Mouse (Mus musculus) spleen, adult 2 months (tissue): Measurements from ENCODE around the gene Pfkfb4. TPM values are rescaled to one million over a fixed set of nuclear protein-coding genes. Genes with fewer than 3 reads are reported as not detected.

ENCODE experiments used
- DNase-seq, 2 experiments: peaks; one replicate each; pipeline versions ENCODE4 v3.0.0 to v3.0.0-alpha.2; 2012 to 2021; ENCODE audit warnings: low spot score in 2 of 2, low read depth in 1 of 2
- H3K27ac ChIP-seq: fragments of 200-500 bp; 2 replicates; pipeline ENCODE4 v1.5.1; 2012; ENCODE audit warnings: low read length, inconsistent platforms; ENCODE audit not compliant: insufficient read depth
- H3K27me3 ChIP-seq: fragments of 200-500 bp; 2 replicates; pipeline ENCODE4 v1.6.1; 2012; ENCODE audit warnings: mild to moderate bottlenecking, moderate library complexity, low read length, inconsistent platforms; ENCODE audit not compliant: control insufficient read depth, insufficient read depth
- H3K36me3 ChIP-seq: fragments of 200-500 bp; 2 replicates; pipeline ENCODE4 v1.6.1; 2012; ENCODE audit warnings: mild to moderate bottlenecking, low read length, inconsistent platforms; ENCODE audit not compliant: control insufficient read depth, insufficient read depth
- H3K4me1 ChIP-seq: fragments of 200-500 bp; 2 replicates; pipeline ENCODE4 v1.6.1; 2011; ENCODE audit warnings: inconsistent platforms; ENCODE audit not compliant: control insufficient read depth, insufficient read depth, insufficient read length
- H3K4me3 ChIP-seq: fragments of 200-500 bp; 2 replicates; pipeline ENCODE4 v1.5.1; 2011; ENCODE audit warnings: mild to moderate bottlenecking, inconsistent platforms; ENCODE audit not compliant: insufficient read depth, insufficient read length; ENCODE audit errors: extremely low read depth
- CTCF ChIP-seq: fragments of 200-500 bp; IDR thresholded peaks from 2 replicates; pipeline ENCODE4 v1.5.1; 2011; ENCODE audit warnings: mild to moderate bottlenecking, inconsistent platforms; ENCODE audit not compliant: insufficient read depth, insufficient read length, insufficient replicate concordance; ENCODE audit errors: extremely low read depth
- POLR2A ChIP-seq: fragments of 200-500 bp; IDR thresholded peaks from 2 replicates; pipeline ENCODE4 v1.6.1; 2011; ENCODE audit warnings: low read depth, low read length, inconsistent platforms
- WGBS: fragments of 180-500 bp; shearing (Covaris S2); methylation state at CpG from one replicate; pipeline ENCODE4 v1.1.7; 2018; 5-methylcytosine and 5-hydroxymethylcytosine counted together
- polyA plus RNA-seq: library from polyadenylated mRNA; depleted of rRNA; stranded (reverse); fragments of >200 nt; gene quantifications from 2 replicates; pipeline ENCODE4 v1.2.3, GENCODE M21; 2012; rRNA removed

Pfkfb4 gene
- polyA plus RNA-seq, 1 experiment = 22.6 TPM

DNA sequence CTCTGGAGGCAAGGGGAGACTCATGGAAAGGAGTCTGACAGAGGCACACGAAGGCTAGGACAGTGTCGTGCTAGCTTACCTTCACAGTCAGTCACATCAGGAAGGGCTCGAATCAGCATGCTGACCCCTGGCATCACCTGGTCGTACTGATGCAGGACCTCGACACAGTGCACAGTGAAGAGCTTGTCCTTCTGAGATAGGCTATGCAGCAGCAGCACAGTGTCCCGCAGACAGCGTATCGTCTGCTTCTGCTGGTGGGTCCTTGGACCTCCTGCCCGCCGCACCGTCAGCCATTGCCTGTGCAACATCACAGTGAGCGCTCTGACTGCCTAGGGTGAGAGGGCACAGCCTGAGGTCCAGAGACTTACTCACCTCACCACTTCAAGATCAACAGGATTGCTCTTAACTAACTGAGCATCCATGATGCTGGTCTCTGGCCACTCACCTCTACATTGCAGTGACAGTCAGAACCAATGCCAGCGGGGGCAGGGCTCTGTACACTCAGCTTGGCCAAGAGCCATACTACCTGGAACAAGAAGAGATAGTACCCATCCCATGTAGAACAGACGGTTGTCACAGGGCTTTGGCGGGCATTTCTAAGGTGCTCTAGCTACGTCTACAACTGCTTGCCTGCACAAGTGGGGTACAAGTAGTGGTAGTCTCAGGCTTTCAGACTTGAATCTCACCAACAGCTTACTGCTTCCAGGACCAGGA lies 68.8 kb downstream of the Pfkfb4 start:
- Histone ChIP-seq H3K27ac (peak overlapping the region; percentile 63), H3K4me1 (peaks cover 29% of the 10 kb centered on the region; the same call in 1 of the 2 replicates), H3K4me3 (no peak overlapping the region), H3K27me3 (no peaks in the 10 kb centered on the region), H3K36me3 (peaks cover 36% of the 10 kb centered on the region)
- TF ChIP-seq CTCF = no peak
- no peak for TF ChIP-seq POLR2A
- 91% methylated on average over 16 of the region's 16 CpGs for WGBS
- DNase-seq = peak in 1 of 2 experiments; percentile 26

DNA sequence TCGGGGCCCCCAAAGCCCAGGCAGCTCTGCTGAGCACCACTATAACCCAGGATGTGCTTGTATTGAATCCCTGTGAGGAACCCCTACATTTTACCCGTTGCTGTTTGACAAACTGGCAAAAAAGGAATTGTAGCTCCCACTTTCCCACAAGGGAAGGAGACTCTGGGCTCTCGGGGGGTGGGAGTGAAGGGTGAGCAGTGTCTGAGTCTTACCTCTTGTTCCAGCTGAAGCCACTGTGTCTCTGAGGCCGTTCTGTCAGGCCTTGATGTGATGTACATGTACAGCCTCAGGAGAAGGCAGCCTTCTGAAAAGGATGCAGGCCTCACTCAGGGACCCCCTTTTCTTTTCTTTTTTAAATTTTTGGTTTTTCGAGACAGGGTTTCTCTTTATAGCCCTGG lies 69.3 kb downstream of the Pfkfb4 start:
- H3K36me3 ChIP-seq = peaks cover 33% of the 10 kb centered on the region
- H3K4me3 ChIP-seq = no peak overlapping the region
- H3K27ac ChIP-seq = no peak overlapping the region
- 88% methylated on average over 5 of the region's 5 CpGs for WGBS
- H3K4me1 ChIP-seq = peaks cover 24% of the 10 kb centered on the region; the same call in 1 of the 2 replicates
- no peaks in the 10 kb centered on the region for H3K27me3 ChIP-seq
- TF ChIP-seq CTCF = no peak
- TF ChIP-seq POLR2A = no peak
- DNase-seq = no peak

DNA sequence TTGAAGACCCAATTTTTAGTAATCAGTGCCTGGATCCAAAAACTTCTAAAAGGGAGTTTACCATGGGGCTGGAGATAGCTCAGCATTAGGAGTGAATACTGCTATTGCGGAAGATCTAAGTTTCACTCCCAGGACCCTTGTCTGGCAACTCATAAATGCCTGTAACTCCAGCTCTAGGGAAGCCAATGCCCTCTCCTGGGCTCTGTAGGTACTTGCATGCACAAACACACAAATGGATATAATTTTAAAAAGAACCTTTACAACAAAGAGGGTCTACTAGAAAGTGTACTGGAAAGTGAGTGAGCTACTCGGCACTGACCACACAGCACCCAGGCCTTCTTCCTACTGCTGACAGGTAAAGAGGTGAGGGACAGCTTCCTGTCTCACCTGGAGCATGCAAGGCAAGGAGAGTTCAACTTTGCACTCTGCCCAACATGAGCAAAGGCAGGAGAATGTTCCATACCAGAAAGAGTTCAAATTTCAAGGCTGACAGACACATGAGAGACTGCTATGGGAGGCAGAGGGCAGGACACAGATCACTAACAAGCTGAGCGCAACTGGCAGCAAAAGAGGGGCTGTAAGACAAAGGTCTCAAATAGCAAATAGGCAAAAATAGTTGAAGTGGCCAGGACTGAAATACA lies 76.6 kb downstream of the Pfkfb4 start:
- H3K27ac ChIP-seq = no peak overlapping the region
- H3K27me3 ChIP-seq = no peaks in the 10 kb centered on the region
- DNase-seq = no peak
- 96% methylated on average over 3 of the region's 3 CpGs for WGBS
- peaks cover 2% of the 10 kb centered on the region; the same call in 1 of the 2 replicates for H3K4me1 ChIP-seq
- H3K4me3 ChIP-seq = no peak overlapping the region
- no peak for TF ChIP-seq POLR2A
- no peak for TF ChIP-seq CTCF
- peaks cover 31% of the 10 kb centered on the region for H3K36me3 ChIP-seq

DNA sequence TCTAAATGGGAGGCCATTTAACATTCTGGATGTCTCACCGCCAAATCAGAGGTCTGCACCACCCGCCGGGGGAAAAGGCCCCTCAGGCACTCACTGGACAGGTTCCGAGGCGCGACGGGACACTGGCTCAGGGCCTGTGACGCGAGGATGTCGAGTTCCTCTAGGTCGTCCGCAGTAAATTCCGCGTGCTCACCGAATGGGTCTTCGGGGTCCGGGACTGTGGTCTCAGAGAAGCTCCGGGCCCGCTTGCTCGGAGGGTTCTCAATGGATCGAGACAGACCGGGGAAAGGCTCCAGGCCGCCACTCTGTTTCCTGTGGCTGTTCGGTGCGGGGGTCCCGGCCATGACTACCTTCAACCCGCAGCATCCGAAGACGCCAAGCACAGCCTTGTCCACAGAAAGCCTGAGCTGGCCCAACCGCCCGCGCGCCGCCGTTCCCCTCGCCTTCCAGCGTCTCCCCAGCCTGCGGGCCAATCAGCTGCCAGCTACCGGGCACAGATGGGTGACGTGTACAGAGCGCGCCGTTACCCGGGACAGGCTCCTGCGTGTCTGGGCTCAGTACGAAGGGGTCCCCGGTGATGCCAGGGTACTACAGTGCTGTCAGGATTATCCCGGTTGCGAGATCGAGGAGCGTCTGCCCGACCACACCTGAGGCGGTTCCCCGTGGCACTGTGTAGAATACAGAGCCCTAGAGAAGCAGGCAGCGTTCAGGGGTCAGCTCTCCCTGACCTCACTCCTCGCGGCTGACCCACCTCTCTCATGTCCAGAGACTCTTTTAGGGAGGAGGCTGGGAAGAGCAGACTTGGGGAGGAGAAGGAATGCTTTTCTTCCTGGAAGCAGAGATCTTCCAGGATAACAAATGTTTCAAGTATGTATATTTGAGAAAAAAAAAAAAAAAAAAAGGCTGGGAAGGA lies 82.3 kb downstream of the Pfkfb4 start, which contains the start of gene Atrip:
Atrip (minus strand) TSS at position 464 of the 913 bp plus-strand sequence.
- Histone ChIP-seq H3K36me3 (peaks cover 8% of the 10 kb centered on the region; the same call in 1 of the 2 replicates), H3K27me3 (no peaks in the 10 kb centered on the region), H3K27ac (peak within 1 kb of the TSS; percentile 75), H3K4me3 (peak within 1 kb of the TSS; percentile 90), H3K4me1 (peaks cover 9% of the 10 kb centered on the region; the same call in 1 of the 2 replicates)
- peak; percentile 27; the same call in 1 of the 2 replicates for TF ChIP-seq POLR2A
- TF ChIP-seq CTCF = no peak
- peak; percentile 57 to 90 for DNase-seq
- under 1% methylated on average over 57 of the region's 57 CpGs for WGBS

DNA sequence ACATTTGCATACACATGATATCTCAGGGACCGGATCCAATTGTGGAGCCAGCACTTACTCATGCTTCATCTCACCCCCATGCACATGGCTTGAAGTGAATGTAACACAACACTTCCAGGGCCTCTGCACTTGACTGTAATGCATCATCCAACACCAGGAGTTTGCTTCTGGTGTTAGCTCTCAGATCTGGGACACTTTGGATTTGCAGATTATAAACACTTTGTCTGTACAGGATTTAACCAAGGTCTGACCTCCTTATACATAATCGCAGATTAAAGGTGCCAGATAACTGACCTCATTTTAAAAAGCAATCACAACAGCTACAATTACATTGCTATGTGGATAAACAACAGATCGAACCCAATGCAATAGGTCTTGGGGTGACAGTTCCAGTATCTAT lies 88.9 kb downstream of the Pfkfb4 start:
- TF ChIP-seq POLR2A (no peak), CTCF (no peak)
- H3K36me3 ChIP-seq = peaks cover 4% of the 10 kb centered on the region; the same call in 1 of the 2 replicates
- 92% methylated on average over 3 of the region's 3 CpGs for WGBS
- H3K4me1 ChIP-seq = peaks cover 4% of the 10 kb centered on the region; the same call in 1 of the 2 replicates
- no peaks in the 10 kb centered on the region for H3K27me3 ChIP-seq
- no peak for DNase-seq
- H3K4me3 ChIP-seq = no peak overlapping the region
- H3K27ac ChIP-seq = no peak overlapping the region

DNA sequence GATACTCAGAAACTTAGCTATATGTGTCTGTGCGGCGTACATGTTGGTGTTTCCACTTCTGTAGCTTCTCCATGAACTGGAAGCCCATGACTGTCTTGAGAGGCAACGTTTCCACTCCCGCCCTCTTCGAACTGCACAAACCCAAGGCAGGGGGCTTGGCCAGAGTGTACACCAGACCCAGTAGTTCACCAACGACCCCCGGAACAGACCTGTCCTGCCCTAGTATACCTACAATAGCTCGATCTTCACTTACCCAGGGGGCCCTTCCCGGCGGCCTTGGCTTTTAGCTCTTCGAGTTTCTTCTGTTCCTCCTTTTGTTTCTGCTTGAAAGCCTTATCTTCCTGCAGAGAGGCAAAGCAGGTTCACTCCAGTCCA lies 90.2 kb downstream of the Pfkfb4 start:
- Histone ChIP-seq H3K27ac (no peak overlapping the region), H3K4me3 (peak overlapping the region; percentile 66), H3K4me1 (peaks cover 4% of the 10 kb centered on the region; the same call in 1 of the 2 replicates), H3K36me3 (peaks cover 4% of the 10 kb centered on the region; the same call in 1 of the 2 replicates), H3K27me3 (no peaks in the 10 kb centered on the region)
- no peak for DNase-seq
- TF ChIP-seq POLR2A (no peak), CTCF (no peak)
- 2% methylated on average over 11 of the region's 11 CpGs for WGBS

Other genes starting within 250 kb of the Pfkfb4 start
- 35.9 and 43.2 TPM in 2 replicates for gene Ip6k2, start 208.0 kb upstream of the Pfkfb4 start, polyA plus RNA-seq
- gene Nckipsd, start 183.4 kb upstream of the Pfkfb4 start, polyA plus RNA-seq = 26.4 and 35.1 TPM in 2 replicates
- 0.83 and 1.2 TPM in 2 replicates for gene Celsr3, start 165.5 kb upstream of the Pfkfb4 start, polyA plus RNA-seq
- 13.0 and 14.9 TPM in 2 replicates for gene Slc26a6, start 138.5 kb upstream of the Pfkfb4 start, polyA plus RNA-seq
- 0.12 and 0.41 TPM in 2 replicates for gene Tmem89, start 77.2 kb upstream of the Pfkfb4 start, polyA plus RNA-seq
- gene Uqcrc1, start 55.1 kb upstream of the Pfkfb4 start, polyA plus RNA-seq = 213 and 285 TPM in 2 replicates
- 14.0 and 14.4 TPM in 2 replicates for gene Col7a1, start 38.2 kb upstream of the Pfkfb4 start, polyA plus RNA-seq
- 0.92 and 0.97 TPM in 2 replicates for gene Ucn2, start 5.8 kb upstream of the Pfkfb4 start, polyA plus RNA-seq
- gene Shisa5, start 46.8 kb downstream of the Pfkfb4 start, polyA plus RNA-seq = 4,319 and 4,795 TPM in 2 replicates
- 137 and 262 TPM in 2 replicates for gene Trex1, start 68.0 kb downstream of the Pfkfb4 start, polyA plus RNA-seq
- gene Atrip, start 82.3 kb downstream of the Pfkfb4 start, polyA plus RNA-seq = 16.2 and 17.0 TPM in 2 replicates
- gene Ccdc51, start 90.7 kb downstream of the Pfkfb4 start, polyA plus RNA-seq = 5.1 and 5.2 TPM in 2 replicates
- 10.2 and 16.4 TPM in 2 replicates for gene Tma7, start 90.8 kb downstream of the Pfkfb4 start, polyA plus RNA-seq
- 10.4 TPM in 2 replicates for gene Plxnb1, start 103.6 kb downstream of the Pfkfb4 start, polyA plus RNA-seq
- gene Fbxw21, start 170.3 kb downstream of the Pfkfb4 start, polyA plus RNA-seq = not detected in 2 replicates
- 0.37 TPM in 1 of 2 replicates, not detected in the other for gene Fbxw13, start 204.2 kb downstream of the Pfkfb4 start, polyA plus RNA-seq
- gene Fbxw20, start 243.0 kb downstream of the Pfkfb4 start, polyA plus RNA-seq = not detected in 2 replicates